Mouse (Mus musculus) R1 (cell line): ENCODE results near the gene Edil3.

Source experiments
- DNase-seq: peaks from one replicate; pipeline ENCODE4 v3.0.0-alpha.2; 2018; ENCODE audit warnings: low read depth, low spot score

Edil3 gene

GRCm38 (mm10) chr13:88821440-88822331, at the start of gene Edil3:
Gene Edil3 (plus strand): TSS chr13:88821472.
- DNase-seq: peak; percentile 51

DNA sequence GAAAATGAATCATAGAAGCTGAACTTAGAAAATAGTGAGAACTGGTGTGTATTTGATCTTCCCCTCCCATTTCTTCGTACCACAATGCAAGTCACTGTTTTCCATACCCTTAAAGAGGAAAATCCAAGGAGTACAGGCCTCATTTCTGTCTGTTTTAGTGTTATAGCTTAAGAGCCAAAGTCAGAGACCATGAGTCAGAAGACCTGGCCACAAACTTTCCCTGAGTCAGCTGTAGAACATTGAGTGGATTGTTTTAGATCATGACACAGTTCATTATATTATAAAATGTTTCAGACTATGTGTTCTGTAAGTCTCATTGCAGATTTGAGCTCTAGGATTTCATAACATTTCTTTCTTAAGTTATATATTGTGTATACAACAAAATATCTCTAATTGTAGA, 22.1 kb upstream of the Edil3 start:
- no peak for DNase-seq

GRCm38 (mm10) chr13:88801006-88801405, 20.3 kb upstream of the Edil3 start:
- no peak for DNase-seq

DNA sequence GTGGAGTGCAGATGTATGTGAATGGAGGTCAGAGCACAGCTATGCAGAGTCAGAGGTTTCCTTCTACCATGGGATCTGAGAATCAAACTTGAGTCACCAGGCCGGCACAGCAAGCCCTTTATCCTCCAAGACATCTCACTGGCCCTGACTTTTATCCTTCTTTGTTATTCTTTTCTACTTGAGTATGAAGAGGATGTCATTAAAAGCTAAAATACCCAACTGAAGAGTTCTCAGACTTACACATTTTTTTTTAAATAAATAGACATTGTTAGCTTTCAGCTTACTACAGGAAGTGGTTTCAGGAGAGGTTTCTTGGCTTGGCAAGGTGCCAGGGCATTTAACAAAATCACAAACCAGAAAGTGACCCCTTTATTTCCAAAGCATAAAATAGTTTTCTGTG, 15.4 kb upstream of the Edil3 start:
- no peak for DNase-seq

DNA sequence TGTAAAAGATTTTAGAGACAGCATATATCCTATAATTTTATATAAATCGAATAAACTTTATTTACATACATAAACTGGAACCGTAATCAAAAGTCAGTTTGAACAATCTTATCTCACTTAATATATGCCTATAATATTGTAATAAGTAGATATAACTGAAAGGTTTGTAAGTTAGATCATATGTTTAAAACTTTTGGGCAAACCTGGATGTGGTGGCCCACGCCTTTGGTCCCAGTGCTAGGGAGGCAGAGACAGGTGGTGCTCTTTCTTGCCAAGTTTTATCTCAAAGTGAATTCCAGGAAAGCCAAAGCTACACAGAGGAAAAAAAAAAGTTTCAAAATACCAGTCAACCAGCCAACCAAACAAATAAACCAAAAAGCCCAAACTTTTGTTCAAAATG, 15.0 kb upstream of the Edil3 start:
- DNase-seq: no peak

DNA sequence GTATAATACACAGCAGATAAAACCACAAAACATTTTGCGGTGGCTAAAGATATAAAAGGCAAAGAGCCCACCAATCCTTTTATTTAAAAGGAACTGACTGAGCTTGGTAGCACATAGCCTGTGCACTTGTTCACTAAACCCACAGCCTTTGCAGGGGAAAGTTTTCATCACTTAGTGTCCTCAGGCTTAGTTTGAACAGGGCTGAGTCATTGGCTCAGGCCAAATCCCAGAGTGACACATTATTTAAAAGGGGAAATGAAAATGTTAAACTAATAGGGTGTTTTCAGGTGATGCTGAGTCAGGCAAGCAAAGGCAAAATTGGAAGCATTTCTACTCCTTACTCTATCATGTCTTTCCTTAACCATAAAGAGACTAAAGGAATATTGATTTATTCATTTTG, 11.2 kb upstream of the Edil3 start:
- no peak for DNase-seq

- no peak for DNase-seq
Measured at GRCm38 (mm10) chr13:88820686-88821308, 475 bp upstream of the Edil3 start.

- no peak for DNase-seq
Measured at GRCm38 (mm10) chr13:88822332-88822895, 1.1 kb downstream of the Edil3 start.

DNA sequence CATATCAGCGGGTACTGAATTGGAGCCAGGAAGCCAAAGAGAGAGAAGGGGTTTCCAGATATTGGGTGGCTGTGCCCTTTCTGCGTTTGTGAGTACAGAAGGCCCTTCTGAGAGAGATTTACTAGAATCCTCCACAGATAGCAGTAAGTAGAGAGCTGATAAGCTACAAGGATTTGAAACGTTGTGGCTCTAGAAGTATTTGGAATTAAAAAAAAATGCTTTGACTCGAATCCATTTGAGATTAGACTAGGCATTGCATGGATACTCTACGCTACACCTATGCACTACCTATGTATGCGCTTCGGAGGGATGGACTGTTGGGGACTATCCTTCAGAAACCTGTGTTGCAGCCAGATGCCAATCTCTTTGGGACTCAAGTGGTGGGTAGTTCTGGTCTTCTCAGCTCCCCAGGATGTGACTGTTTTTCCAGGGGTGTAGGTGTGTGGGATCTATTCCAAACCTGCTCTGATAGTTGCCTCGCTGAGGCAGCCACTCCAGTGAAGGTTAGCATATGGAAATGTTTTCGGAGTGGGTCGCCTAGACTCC, 1.8 kb downstream of the Edil3 start:
- no peak for DNase-seq

DNA sequence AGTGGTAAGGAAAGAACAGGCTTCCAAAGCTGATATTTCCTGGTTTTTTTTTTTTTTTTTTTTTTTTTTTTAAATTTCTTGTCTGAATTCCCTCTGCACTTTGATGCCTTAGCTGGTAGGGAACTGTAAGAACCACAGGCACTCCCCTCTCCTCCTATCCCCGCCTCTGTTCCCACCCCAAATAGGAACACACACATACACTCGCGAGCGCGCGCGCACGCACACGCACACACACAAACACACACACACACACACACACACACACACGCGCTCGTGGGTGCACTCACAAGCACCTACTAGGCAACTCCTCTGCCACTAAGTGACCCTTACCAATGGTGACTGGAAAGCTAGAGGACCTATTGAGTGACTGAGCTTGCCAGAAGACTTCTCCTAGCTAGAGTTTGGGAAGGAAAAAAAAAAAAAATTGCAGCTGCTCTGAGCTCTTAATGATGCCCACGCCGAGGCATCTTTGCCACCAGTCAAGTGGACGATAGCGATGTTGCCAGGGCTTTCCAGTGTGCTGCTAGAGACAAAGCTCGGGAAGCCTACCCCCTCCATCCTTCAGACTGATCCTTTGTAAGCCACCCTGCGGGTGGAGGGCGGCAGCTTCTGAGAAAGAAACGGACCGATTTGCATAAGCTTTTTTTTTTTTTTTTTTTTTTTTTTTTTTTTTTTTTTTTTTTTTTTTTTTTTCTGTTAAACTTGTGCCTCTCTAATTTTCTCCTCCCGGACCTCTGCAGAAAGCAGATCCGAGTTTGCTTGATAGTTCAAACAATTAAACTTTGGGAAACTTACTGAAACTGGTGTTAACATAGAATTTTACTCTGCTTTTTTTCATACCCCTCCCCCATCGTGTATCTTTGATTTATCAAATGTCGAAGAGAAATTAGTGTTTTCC, 2.5 kb downstream of the Edil3 start:
- peak; percentile 58 for DNase-seq

DNA sequence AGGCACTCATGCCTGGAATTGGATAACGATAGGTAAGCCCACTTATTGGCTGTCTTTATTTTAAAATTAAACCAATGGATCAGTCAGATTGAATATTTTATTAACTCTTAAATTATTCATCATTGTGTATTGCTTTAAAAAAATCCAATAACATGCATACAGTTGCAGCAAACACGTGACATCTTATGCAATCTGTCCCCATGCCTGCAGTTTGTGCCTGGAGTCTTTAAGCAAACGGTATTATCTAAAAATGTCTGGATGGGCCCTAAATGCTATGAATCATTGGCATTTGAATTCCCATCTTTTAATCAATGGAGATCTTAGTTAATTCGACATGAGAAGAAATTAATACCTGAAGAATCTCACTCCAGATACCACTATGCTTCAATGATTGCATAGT, 3.2 kb downstream of the Edil3 start:
- DNase-seq: no peak

GRCm38 (mm10) chr13:88828362-88828761, 7.1 kb downstream of the Edil3 start:
- no peak for DNase-seq

DNA sequence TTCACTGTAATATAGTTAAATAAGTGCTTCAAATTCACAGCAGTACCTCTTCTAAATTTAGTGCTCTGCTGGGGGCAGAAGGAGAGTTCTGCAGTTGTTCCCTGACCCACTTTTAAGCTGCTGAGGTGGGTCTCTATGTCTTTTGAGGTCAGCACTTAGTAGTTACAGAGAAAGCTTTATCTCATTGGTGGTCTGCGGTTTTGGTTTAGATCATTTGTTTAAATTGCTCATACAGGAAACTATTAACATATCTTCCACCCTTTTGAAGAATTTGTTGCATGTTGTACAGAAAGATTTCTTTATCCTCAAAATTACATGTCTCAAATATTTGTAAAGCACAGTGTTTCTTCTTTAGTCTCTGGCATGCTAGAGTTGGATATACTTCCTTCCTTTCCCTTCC, 12.5 kb downstream of the Edil3 start:
- DNase-seq: no peak

- DNase-seq: no peak
Measured at GRCm38 (mm10) chr13:88849739-88850138, 28.5 kb downstream of the Edil3 start.

DNA sequence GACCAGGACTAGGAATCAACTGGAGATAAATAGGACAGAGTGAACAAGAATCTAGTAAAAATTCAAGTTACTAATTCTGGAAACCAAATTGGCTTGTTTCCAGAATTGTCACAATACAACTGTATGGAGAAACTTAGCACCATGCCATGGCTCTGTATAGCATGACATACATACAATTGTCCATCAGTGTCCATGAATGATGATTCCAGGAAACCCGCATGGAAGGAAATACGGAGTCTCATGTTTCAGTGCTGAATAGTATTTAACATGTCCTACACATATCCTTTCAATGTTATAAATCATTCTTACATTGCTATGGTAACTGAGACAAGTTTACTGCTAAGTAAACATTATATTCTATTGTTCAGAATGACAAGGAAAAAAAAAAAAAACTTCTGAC, 58.7 kb downstream of the Edil3 start:
- no peak for DNase-seq

DNA sequence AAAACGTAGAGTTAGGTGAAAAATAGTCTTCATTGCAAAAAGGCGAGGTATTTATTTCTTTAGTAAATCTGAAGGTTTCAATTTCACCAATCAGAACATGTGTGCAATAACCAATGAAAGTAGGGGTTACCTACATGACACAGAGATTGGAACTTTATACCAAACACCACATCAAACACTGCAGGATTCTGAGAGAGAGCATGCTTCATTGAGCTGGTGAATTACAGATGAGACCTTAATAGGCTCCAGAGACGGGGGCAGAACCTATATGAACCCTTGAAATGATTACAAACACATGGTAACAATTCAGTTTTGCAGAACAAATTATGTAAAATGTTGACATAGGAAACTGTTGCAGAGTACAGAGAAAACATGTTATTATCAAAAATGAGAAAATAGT, 69.5 kb downstream of the Edil3 start:
- no peak for DNase-seq

- no peak for DNase-seq
Measured at GRCm38 (mm10) chr13:88900046-88900445, 78.8 kb downstream of the Edil3 start.

GRCm38 (mm10) chr13:88907405-88907804, 86.1 kb downstream of the Edil3 start:
- no peak for DNase-seq

DNA sequence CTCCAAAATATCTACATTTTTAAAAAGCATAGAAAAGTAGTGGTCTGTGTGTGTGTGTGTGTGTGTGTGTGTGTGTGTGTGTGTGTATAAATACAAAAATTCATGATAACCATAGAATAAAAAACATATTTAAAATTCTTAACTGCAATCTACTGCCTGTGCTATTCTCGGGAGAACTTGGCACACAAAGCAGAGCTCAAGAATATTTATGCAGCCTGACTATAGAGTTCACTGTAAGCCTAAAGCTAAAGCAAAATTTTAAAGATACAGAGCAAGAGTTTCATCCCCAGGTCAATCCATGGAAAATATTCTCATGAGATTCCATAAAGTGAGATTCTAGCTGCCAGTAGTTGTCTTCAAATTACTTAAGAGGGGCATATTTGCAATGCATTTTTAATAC, 86.9 kb downstream of the Edil3 start:
- no peak for DNase-seq

GRCm38 (mm10) chr13:88916503-88916902, 95.2 kb downstream of the Edil3 start:
- DNase-seq: no peak

DNA sequence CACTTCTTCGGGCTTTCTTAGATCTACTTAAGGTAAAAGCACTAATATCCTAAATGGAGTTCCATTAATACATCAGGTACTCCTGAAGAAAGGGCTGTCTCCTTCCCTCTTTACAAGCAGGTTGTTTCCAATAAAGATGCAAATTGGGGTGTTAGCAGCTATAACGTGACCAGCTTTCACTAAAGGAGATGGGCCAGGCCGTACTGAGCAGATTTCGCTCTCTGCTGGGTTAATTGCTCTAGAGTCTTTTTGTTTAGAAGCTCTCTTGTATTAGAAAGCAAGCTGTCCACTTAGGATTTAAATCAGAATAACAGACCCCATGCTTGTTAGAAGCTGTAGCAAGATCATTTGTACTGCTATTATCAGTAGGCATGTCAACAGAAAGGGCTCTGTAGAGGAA, 108.4 kb downstream of the Edil3 start:
- peak; percentile 34 for DNase-seq

DNA sequence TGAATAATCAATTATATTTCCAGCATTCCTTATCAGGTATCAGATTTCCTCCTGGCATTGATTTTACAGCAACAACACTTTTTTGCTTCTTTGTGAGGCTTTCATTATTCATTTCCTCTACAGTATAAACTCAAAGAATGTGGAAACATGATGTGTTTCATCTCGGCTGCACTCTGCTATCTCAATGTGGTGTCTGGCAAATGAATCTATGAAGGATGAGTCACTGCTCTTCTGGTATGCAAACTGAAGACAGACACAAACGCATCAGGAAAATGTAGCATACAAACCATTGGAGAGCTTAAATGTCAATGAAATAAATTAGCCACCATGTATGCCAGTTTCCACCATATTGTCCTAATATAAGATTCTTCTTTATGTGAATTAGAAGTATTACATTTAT, 117.3 kb downstream of the Edil3 start:
- no peak for DNase-seq
